Mouse (Mus musculus) MEL (cell line): ENCODE data around the gene Pcca. TPM values are rescaled to one million over a fixed set of nuclear protein-coding genes. Genes with fewer than 3 reads are reported as not detected.

ENCODE experiments used
- DNase-seq: peaks from one replicate; pipeline ENCODE4 v3.0.0; 2011; ENCODE audit warnings: low read depth, low spot score
- H3K27ac ChIP-seq: 2 replicates; pipeline ENCODE4 v1.5.1; 2012; ENCODE audit warnings: low read depth, mild to moderate bottlenecking, control low read depth, low read length, moderate library complexity; ENCODE audit not compliant: control insufficient read depth
- H3K27me3 ChIP-seq, 2 experiments: fragments of 150-350 bp in 1 of 2; sonication (generic) in 1 of 2; 2 replicates each; pipeline ENCODE4 v1.6.1; 2012; ENCODE audit warnings: low read length in 2 of 2, mild to moderate bottlenecking in 2 of 2, improper control_type of control experiment in 1 of 2, moderate library complexity in 1 of 2; ENCODE audit not compliant: insufficient read depth in 2 of 2, control insufficient read depth in 1 of 2
- H3K36me3 ChIP-seq, 2 experiments: 2 replicates each; pipeline ENCODE4 v1.6.1; 2012 to 2014; ENCODE audit warnings: low read length in 2 of 2, improper control_type of control experiment in 1 of 2, inconsistent platforms in 1 of 2, mild to moderate bottlenecking in 1 of 2; ENCODE audit not compliant: insufficient read depth in 2 of 2, control insufficient read depth in 1 of 2
- H3K4me1 ChIP-seq, 2 experiments: fragments of 150-350 bp in 1 of 2; sonication (generic) in 1 of 2; 2 replicates each; pipeline ENCODE4 v1.6.1; 2012; ENCODE audit warnings: low read length in 2 of 2, improper control_type of control experiment in 1 of 2, mild to moderate bottlenecking in 1 of 2; ENCODE audit not compliant: insufficient read depth in 2 of 2, control insufficient read depth in 1 of 2
- H3K4me3 ChIP-seq, 2 experiments: fragments of 150-350 bp in 1 of 2; sonication (generic) in 1 of 2; 2 replicates each; pipeline ENCODE4 v1.5.1; 2012; ENCODE audit warnings: low read depth in 2 of 2, low read length in 2 of 2, mild to moderate bottlenecking in 2 of 2, moderate library complexity in 2 of 2, control low read depth in 1 of 2, improper control_type of control experiment in 1 of 2; ENCODE audit not compliant: control insufficient read depth in 1 of 2, insufficient read depth in 1 of 2
- H3K79me2 ChIP-seq: 2 replicates; pipeline ENCODE4 v1.6.1; 2012; ENCODE audit warnings: mild to moderate bottlenecking, low read length, moderate library complexity; ENCODE audit not compliant: control insufficient read depth, poor library complexity, insufficient read depth
- H3K9ac ChIP-seq: 2 replicates; pipeline ENCODE4 v1.6.1; 2012; ENCODE audit warnings: low read depth, mild to moderate bottlenecking, control low read depth, low read length, moderate library complexity; ENCODE audit not compliant: control insufficient read depth, poor library complexity, severe bottlenecking
- H3K9me3 ChIP-seq: fragments of 150-350 bp; sonication (generic); replicated peaks from 2 replicates; pipeline ENCODE4 v1.6.1; 2012; ENCODE audit warnings: mild to moderate bottlenecking, low read length, improper control_type of control experiment, moderate library complexity; ENCODE audit not compliant: insufficient read depth
- BHLHE40 ChIP-seq: IDR thresholded peaks from 2 replicates; pipeline ENCODE4 v1.6.1; 2012; ENCODE audit warnings: low read depth, mild to moderate bottlenecking, inconsistent platforms, low read length, improper control_type of control experiment, borderline replicate concordance
- CHD2 ChIP-seq: IDR thresholded peaks from 2 replicates; pipeline ENCODE4 v1.6.1; 2011; ENCODE audit warnings: low read length, improper control_type of control experiment
- CTCF ChIP-seq, 3 experiments: IDR thresholded peaks in 2 of 3; conservative IDR thresholded peaks in 1 of 3; 2 replicates each; pipeline ENCODE4 v1.5.1; 2011 to 2012; ENCODE audit warnings: low read length in 3 of 3, low read depth in 2 of 3, mild to moderate bottlenecking in 2 of 3, improper control_type of control experiment in 1 of 3, inconsistent platforms in 1 of 3, mixed read lengths in 1 of 3, moderate library complexity in 1 of 3; ENCODE audit not compliant: control insufficient read depth in 1 of 3, insufficient read depth in 1 of 3, poor library complexity in 1 of 3, severe bottlenecking in 1 of 3
- E2F4 ChIP-seq: IDR thresholded peaks from 2 replicates; pipeline ENCODE4 v1.6.1; 2011; ENCODE audit warnings: low read depth, low read length, improper control_type of control experiment, borderline replicate concordance
- ELF1 ChIP-seq: IDR thresholded peaks from 2 replicates; pipeline ENCODE4 v1.6.1; 2014; ENCODE audit warnings: low read depth, mild to moderate bottlenecking, inconsistent platforms, low read length, improper control_type of control experiment, moderate library complexity
- EP300 ChIP-seq, 2 experiments: IDR thresholded peaks; 2 replicates each; pipeline ENCODE4 v1.6.1; 2011; ENCODE audit warnings: improper control_type of control experiment in 2 of 2, low read length in 2 of 2, low read depth in 1 of 2, mild to moderate bottlenecking in 1 of 2
- ETS1 ChIP-seq: IDR thresholded peaks from 2 replicates; pipeline ENCODE4 v1.6.1; 2012; ENCODE audit warnings: low read depth, mild to moderate bottlenecking, inconsistent platforms, low read length, improper control_type of control experiment, moderate library complexity
- GABPA ChIP-seq: IDR thresholded peaks from 2 replicates; pipeline ENCODE4 v1.6.1; 2012; ENCODE audit warnings: low read depth, mild to moderate bottlenecking, inconsistent platforms, low read length, improper control_type of control experiment, moderate library complexity
- GATA1 ChIP-seq: IDR thresholded peaks from 2 replicates; pipeline ENCODE4 v1.6.1; 2011; ENCODE audit warnings: low read depth, low read length, improper control_type of control experiment
- HCFC1 ChIP-seq: IDR thresholded peaks from 2 replicates; pipeline ENCODE4 v1.6.1; 2012; ENCODE audit warnings: low read depth, mild to moderate bottlenecking, inconsistent platforms, low read length, improper control_type of control experiment, moderate library complexity
- JUND ChIP-seq: IDR thresholded peaks from 2 replicates; pipeline ENCODE4 v1.6.1; 2011; ENCODE audit warnings: low read depth, mild to moderate bottlenecking, improper control_type of control experiment, low read length
- KAT2A ChIP-seq: conservative IDR thresholded peaks from 2 replicates; pipeline ENCODE4 v1.6.1; 2012; ENCODE audit warnings: low read depth, low read length, improper control_type of control experiment, inconsistent platforms
- MAZ ChIP-seq: IDR thresholded peaks from 2 replicates; pipeline ENCODE4 v1.6.1; 2012; ENCODE audit warnings: low read depth, mild to moderate bottlenecking, inconsistent platforms, low read length, improper control_type of control experiment
- MEF2A ChIP-seq: IDR thresholded peaks from 2 replicates; pipeline ENCODE4 v1.6.1; 2014; ENCODE audit warnings: low read depth, mild to moderate bottlenecking, inconsistent platforms, low read length, improper control_type of control experiment; ENCODE audit not compliant: poor library complexity, insufficient replicate concordance, severe bottlenecking; ENCODE audit errors: extremely low read depth
- MYC ChIP-seq: IDR thresholded peaks from 2 replicates; pipeline ENCODE4 v1.6.1; 2011; ENCODE audit warnings: low read depth, mild to moderate bottlenecking, low read length, improper control_type of control experiment, moderate library complexity
- NELFE ChIP-seq: IDR thresholded peaks from 2 replicates; pipeline ENCODE4 v1.6.1; 2011; ENCODE audit warnings: low read depth, low read length, improper control_type of control experiment
- NRF1 ChIP-seq: IDR thresholded peaks from 2 replicates; pipeline ENCODE4 v1.6.1; 2014; ENCODE audit warnings: low read depth, mild to moderate bottlenecking, inconsistent platforms, low read length, improper control_type of control experiment, moderate library complexity; ENCODE audit not compliant: poor library complexity, insufficient read depth, severe bottlenecking
- POLR2A ChIP-seq, 2 experiments: IDR thresholded peaks; 2 replicates each; pipeline ENCODE4 v1.6.1; 2011 to 2012; ENCODE audit warnings: low read length in 2 of 2, mild to moderate bottlenecking in 2 of 2, control low read depth in 1 of 2, improper control_type of control experiment in 1 of 2, low read depth in 1 of 2, moderate library complexity in 1 of 2; ENCODE audit not compliant: control insufficient read depth in 1 of 2, insufficient read depth in 1 of 2, poor library complexity in 1 of 2
- POLR2AphosphoS2 ChIP-seq: IDR thresholded peaks from 2 replicates; pipeline ENCODE4 v1.6.1; 2011; ENCODE audit warnings: low read length, improper control_type of control experiment
- POLR2AphosphoS5 ChIP-seq: IDR thresholded peaks from 2 replicates; pipeline ENCODE4 v1.6.1; 2012; ENCODE audit warnings: low read depth, borderline replicate concordance, mild to moderate bottlenecking, inconsistent platforms, low read length, moderate library complexity, mixed read lengths
- SIN3A ChIP-seq: IDR thresholded peaks from 2 replicates; pipeline ENCODE4 v1.6.1; 2012; ENCODE audit warnings: low read length, improper control_type of control experiment, inconsistent platforms
- SMC3 ChIP-seq: IDR thresholded peaks from 2 replicates; pipeline ENCODE4 v1.6.1; 2011; ENCODE audit warnings: low read depth, low read length, improper control_type of control experiment
- TBP ChIP-seq: IDR thresholded peaks from 2 replicates; pipeline ENCODE4 v1.8.0; 2011; ENCODE audit warnings: low read depth, low read length, improper control_type of control experiment
- TCF12 ChIP-seq: IDR thresholded peaks from 2 replicates; pipeline ENCODE4 v1.6.1; 2014; ENCODE audit warnings: low read depth, mild to moderate bottlenecking, inconsistent platforms, low read length, improper control_type of control experiment, moderate library complexity
- UBTF ChIP-seq: IDR thresholded peaks from 2 replicates; pipeline ENCODE4 v1.6.1; 2012; ENCODE audit warnings: low read depth, mild to moderate bottlenecking, inconsistent platforms, low read length, improper control_type of control experiment, moderate library complexity, borderline replicate concordance; ENCODE audit not compliant: insufficient read depth
- USF2 ChIP-seq, 2 experiments: IDR thresholded peaks; 2 replicates each; pipeline ENCODE4 v1.6.1; 2011 to 2012; ENCODE audit warnings: improper control_type of control experiment in 2 of 2, low read length in 2 of 2, borderline replicate concordance in 1 of 2, inconsistent platforms in 1 of 2, low read depth in 1 of 2, mild to moderate bottlenecking in 1 of 2; ENCODE audit not compliant: insufficient read depth in 1 of 2
- ZC3H11A ChIP-seq: IDR thresholded peaks from 2 replicates; pipeline ENCODE4 v1.6.1; 2012; ENCODE audit warnings: low read depth, mild to moderate bottlenecking, inconsistent platforms, low read length, improper control_type of control experiment
- ZKSCAN1 ChIP-seq: IDR thresholded peaks from 2 replicates; pipeline ENCODE4 v1.6.1; 2012; ENCODE audit warnings: low read depth, mild to moderate bottlenecking, inconsistent platforms, low read length, improper control_type of control experiment, moderate library complexity
- polyA plus RNA-seq, 2 experiments: library from polyadenylated mRNA; stranded (reverse) in 1 of 2; unstranded in 1 of 2; fragments of >175 nt in 1 of 2; fragments of >200 nt in 1 of 2; gene quantifications; 2 replicates each; pipeline versions ENCODE4 v1.2.1 to v1.2.4; 2012; ENCODE audit warnings: low replicate concordance in 2 of 2, low read depth in 1 of 2; ENCODE audit not compliant: insufficient read length in 2 of 2, insufficient read depth in 1 of 2, missing spikeins in 1 of 2
- total RNA-seq: library from RNA; depleted of rRNA; stranded (reverse); fragments of 300-350 nt; gene quantifications from 2 replicates; pipeline ENCODE4 v1.2.3, GENCODE M21; 2012

Gene Pcca
- total and polyA plus RNA-seq, 3 experiments = 21.2 to 22.7 TPM; not detected in 1

DNA sequence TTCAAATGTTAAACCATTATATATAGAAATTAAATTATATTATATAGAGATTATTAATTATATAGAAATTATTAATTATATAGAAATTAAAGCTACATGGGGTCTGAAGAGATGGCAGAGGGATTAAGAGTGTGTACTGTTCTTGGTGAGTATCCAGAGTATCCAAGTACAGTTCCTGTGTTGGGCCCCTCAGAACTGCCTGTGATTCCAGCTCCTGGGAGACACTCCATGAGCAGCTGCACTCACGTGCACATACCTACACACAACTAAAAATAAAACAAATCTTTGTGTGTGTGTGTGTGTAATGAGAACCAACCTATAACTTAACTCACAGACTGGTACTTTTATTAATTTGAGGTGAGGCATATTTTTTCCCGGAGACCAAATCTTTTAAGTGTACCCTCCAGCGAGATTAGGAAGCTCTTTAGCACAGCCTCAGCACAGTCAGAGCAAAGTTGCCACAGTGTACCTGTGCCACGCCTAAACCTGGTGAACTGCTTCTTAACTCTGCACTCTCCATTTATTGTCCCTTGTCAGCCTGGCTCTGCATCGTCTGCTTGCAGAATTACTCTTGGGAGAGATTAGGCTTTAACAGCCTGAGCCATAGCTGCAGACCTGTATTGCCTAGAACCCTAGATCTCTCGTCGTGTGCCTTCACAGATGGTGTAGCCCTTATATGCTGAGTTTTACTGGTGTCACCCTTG is 301.5 kb downstream of the Pcca start:
- Histone ChIP-seq H3K79me2 (no peaks in the 10 kb centered on the region), H3K27me3 (no peaks in the 10 kb centered on the region), H3K4me3 (no peak overlapping the region), H3K27ac (no peak overlapping the region), H3K9ac (no peak overlapping the region), H3K36me3 (peaks cover 0 to 8% of the 10 kb centered on the region in 2 experiments; a peak in 2 of 4 replicates), H3K9me3 (no peaks in the 10 kb centered on the region), H3K4me1 (peaks cover 6 to 7% of the 10 kb centered on the region in 2 experiments; a peak in 3 of 4 replicates)
- TF ChIP-seq POLR2A (IDR thresholded peaks at IDR 0.05; ENCODE audit: control insufficient read depth in 1 of 2, insufficient read depth in 1 of 2, low read depth in 1 of 2, low read length in 2 of 2, poor library complexity in 1 of 2) (no peak), HCFC1 (no peak), ZC3H11A (no peak), ETS1 (no peak), CHD2 (no peak), SMC3 (no peak), CTCF (IDR thresholded peaks at IDR 0.05 in 2 of 3, conservative IDR thresholded peaks at IDR 0.05 in 1 of 3; ENCODE audit: control insufficient read depth in 1 of 3, insufficient read depth in 1 of 3, low read depth in 2 of 3, low read length in 3 of 3, poor library complexity in 1 of 3, severe bottlenecking in 1 of 3) (no peak), NELFE (no peak), POLR2AphosphoS2 (no peak), NRF1 (no peak), BHLHE40 (no peak), E2F4 (no peak), KAT2A (no peak), MAZ (no peak), JUND (no peak), TBP (no peak), MEF2A (no peak), POLR2AphosphoS5 (no peak), UBTF (no peak), ZKSCAN1 (no peak)
- DNase-seq = no peak

DNA sequence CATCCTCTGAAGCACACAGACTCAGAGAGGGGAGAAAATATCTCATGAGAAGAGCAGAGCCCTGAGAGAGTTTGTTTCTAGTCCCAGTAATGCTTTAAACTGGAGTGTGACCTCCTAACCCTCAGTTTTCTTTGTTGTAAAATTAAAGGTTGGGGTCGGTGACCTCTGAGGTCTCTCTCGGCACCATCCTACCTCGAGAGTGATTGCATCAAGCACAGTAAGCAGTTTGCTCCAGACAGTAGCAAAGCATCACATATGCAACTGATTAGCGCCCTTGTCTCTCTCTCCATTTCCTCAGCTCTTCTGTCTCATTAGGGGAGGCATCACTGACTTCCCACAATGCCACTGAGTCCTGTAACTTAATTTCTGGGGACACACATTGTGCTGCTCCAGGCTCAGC is 302.1 kb downstream of the Pcca start:
- H3K9ac ChIP-seq = no peak overlapping the region
- no peaks in the 10 kb centered on the region for H3K79me2 ChIP-seq
- DNase-seq = no peak
- H3K4me1 ChIP-seq = peaks cover 6 to 7% of the 10 kb centered on the region in 2 experiments; a peak in 3 of 4 replicates
- peaks cover 0 to 8% of the 10 kb centered on the region in 2 experiments; a peak in 2 of 4 replicates for H3K36me3 ChIP-seq
- no peaks in the 10 kb centered on the region for H3K9me3 ChIP-seq
- no peak overlapping the region for H3K4me3 ChIP-seq
- no peaks in the 10 kb centered on the region for H3K27me3 ChIP-seq
- TF ChIP-seq UBTF = no peak
- no peak for TF ChIP-seq GABPA
- TF ChIP-seq USF2 (IDR thresholded peaks at IDR 0.05; ENCODE audit: borderline replicate concordance in 1 of 2, insufficient read depth in 1 of 2, low read depth in 1 of 2, low read length in 2 of 2) = no peak
- TF ChIP-seq POLR2A (IDR thresholded peaks at IDR 0.05; ENCODE audit: control insufficient read depth in 1 of 2, insufficient read depth in 1 of 2, low read depth in 1 of 2, low read length in 2 of 2, poor library complexity in 1 of 2) = no peak
- TF ChIP-seq ELF1 = no peak
- no peak for TF ChIP-seq MAZ
- TF ChIP-seq KAT2A = no peak
- no peak for TF ChIP-seq SIN3A
- no peak for TF ChIP-seq TCF12
- no peak for TF ChIP-seq EP300 (IDR thresholded peaks at IDR 0.05; ENCODE audit: low read depth in 1 of 2, low read length in 2 of 2)
- TF ChIP-seq MEF2A = no peak
- no peak for TF ChIP-seq GATA1
- no peak for TF ChIP-seq ETS1
- no peak for TF ChIP-seq CHD2
- TF ChIP-seq MYC = no peak
- TF ChIP-seq NRF1 = no peak
- TF ChIP-seq BHLHE40 = no peak
- H3K27ac ChIP-seq = no peak overlapping the region
